Mouse (Mus musculus): ENCODE results near the gene Slc9a3r2.

Gene Slc9a3r2

GRCm38 (mm10) chr17:24591695-24592094, 58.4 kb downstream of the Slc9a3r2 start:
- no peak for DNase-seq

- DNase-seq = no peak
Observed at GRCm38 (mm10) chr17:24590943-24591342, 59.2 kb downstream of the Slc9a3r2 start.
